Mouse (Mus musculus) testis, postnatal 10 days (tissue): ENCODE measurements at regions not wholly inside any gene's neighbourhood (a gene's known extent, or its start where the extent isn't known, plus 50 kb on each side); places are given as distances from the start of the nearest gene placed in this dataset.

Experiments
- DNase-seq: peaks from one replicate; pipeline ENCODE4 v3.0.0; 2021; ENCODE audit warnings: low spot score

DNA sequence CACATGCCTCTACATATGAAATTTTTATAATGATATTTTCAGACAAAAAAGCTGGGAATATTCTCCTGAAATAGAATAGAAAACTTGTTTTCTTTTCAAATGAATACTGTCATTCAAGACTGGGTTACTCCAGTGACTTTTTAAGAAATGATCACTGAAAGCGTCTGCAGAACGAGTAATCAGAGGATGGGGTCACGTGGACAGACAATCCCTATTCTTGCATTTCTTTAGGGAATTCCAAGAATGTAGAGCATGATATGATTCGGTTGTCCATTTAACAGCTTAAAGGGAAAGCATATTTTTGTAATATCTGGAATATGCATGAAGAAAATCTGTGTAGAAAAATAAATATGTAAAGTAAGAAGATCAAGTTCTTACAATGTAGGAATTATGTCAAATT is 65.6 kb downstream of the 4933402N22Rik start:
- DNase-seq = no peak

DNA sequence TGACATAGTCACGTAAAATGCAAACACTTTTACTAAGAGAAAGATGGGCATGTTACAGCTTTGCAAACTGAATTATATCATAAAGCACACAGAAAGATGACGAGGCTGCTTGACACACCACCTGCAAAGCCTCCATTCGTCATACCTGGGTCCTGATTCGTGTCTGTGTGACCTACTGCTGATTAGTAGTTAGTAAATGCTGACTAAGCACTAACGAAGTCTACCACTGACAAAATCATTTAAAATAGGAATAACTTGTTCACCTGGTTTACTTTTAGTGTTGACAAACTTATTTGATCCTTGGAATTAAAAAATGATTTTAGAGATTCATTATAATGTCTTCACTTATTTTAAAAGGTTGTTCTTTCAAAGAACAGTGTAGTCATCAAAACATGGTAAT is 71.3 kb downstream of the 4933402N22Rik start:
- DNase-seq = no peak

DNA sequence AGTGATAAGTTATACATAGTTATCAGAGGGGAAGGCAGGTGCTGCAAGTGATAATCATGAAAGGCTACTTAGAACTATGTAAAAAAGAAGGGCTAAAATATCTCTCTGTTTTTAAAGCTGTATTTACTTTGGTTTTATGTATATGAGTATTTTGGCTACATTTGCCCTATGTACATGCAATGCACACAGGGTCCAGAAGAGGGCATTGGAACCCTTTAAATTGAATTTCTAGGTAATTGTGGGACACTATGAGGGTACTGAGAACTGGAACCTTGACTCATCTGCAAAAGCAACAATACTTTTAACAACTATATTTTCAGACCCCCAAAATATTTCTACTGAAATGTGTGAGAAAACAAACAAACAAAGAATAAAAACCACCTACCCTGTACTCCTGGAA is 82.9 kb downstream of the 4933402N22Rik start:
- DNase-seq = no peak

GRCm38 (mm10) chr5:12006473-12006872 is 88.6 kb downstream of the 4933402N22Rik start:
- DNase-seq = no peak

DNA sequence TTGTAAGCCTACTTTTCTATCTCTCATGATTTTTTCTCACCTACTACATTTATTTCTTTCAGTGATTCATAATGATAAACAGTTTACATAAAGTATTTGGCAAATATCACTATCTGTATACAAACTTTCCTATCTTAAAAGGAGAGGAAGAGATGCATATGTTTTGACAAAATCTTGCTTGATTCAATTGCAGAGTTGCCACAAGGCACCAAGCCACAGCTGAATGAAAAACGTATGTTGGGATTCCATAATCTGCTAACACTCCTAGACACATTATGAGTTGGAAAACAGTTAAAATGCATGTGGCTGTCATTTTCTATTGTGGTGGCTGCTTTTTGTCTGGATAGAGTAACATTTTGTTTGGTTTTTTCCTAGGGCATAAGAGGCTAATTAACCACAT is 98.5 kb downstream of the 4933402N22Rik start:
- no peak for DNase-seq

- no peak for DNase-seq
Observed at GRCm38 (mm10) chr5:12020489-12020888, 102.6 kb downstream of the 4933402N22Rik start.

GRCm38 (mm10) chr5:12024705-12025383 is 107.0 kb downstream of the 4933402N22Rik start:
- no peak for DNase-seq

DNA sequence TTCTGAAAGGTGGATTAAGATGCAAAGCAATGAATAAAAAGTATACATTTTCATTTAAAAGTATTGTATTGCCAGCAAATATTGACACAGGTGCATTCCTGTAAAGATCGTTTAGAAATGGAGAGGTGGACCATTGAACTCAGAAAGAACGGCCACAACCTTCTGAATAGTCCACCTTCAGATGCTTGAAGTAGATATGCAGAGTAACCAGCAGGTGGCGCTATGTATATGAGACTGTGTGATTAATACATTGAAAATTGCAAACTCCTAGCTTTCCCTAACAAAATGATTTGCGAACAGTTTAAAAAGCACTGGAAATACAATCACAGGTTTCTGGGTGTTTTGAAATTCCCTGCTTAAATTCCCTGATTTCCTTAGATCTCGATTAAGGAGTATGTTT is 112.2 kb downstream of the 4933402N22Rik start:
- peak; percentile 69 for DNase-seq

DNA sequence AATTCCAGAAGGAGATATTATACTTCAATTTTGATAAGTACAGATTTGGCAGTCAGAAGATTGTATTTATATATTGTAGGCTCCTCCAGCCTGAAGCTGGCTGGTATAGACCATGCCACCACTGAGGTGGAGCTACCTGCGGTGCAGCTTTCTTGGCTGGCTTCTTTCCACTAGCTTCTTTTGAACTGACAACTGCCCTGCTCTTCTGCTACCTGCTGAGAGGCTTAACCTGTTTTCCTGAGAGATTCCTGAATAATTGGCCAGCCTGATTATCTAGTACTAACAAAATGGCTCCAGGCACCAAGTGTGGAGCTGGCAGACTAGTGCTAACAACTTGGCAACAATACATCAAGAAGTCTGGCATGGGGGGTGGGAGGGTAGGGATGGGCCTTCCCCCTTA is 132.0 kb downstream of the 4933402N22Rik start:
- no peak for DNase-seq

- DNase-seq = no peak
Observed at GRCm38 (mm10) chr5:12080191-12080590, 162.3 kb downstream of the 4933402N22Rik start.

- no peak for DNase-seq
Observed at GRCm38 (mm10) chr5:12093680-12094079, 175.8 kb downstream of the 4933402N22Rik start.

GRCm38 (mm10) chr5:12116587-12117354 is 198.9 kb downstream of the 4933402N22Rik start:
- no peak for DNase-seq

GRCm38 (mm10) chr5:12124935-12125334 is 207.1 kb downstream of the 4933402N22Rik start:
- no peak for DNase-seq

DNA sequence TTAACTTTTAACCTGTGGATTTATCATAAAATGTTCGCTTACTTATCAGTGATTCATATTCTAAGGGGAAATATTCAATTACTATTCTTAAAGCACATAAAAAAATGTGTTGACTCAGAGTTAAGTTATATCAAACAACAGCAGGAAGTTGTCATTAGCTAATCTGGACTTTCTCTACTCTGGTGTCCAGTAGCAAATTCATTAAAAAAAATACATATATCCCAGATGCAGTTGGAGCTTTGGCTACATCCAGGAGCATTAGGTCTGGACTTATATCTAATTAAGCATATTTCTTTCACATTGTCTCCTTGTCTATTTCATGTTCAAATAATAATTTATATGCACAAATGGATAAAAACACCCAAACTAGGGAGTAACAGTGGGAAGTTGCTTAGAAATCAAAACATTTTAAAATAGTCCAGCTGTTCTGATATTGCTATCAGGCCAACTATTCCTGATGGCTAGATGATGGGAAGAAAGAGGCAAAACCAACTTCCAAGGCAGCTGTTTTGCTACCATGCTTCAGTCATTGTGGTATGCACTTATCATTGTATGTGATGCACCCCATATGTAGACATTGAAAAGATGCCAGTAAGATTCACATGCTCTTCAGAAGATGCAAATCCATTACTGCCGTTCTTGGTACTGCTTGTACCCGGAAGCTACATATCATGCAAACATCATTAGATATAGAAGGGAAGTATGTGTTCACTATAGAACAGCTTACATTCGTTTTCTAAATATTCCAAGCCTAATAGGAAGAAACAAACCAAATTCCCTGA is 209.8 kb downstream of the 4933402N22Rik start:
- DNase-seq = no peak

DNA sequence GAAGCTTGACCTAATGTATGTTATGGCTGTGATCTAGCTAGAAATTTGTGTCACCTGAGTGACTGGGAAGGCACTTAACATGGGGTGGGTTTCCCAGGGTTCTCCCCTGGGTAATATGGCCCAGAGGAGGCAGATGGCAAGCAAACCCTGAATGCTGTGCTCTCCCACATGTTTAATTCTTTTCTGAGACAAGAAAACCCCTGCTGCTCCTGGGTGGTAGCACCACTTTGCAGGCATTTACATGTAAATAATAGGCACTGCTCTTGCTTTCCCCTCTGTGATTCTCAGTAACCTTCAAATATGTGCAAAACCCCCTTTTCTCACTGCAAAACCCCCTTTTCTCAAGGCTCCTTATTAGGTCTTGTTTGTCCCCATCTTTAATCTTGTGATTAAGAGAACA is 221.1 kb downstream of the 4933402N22Rik start:
- no peak for DNase-seq

DNA sequence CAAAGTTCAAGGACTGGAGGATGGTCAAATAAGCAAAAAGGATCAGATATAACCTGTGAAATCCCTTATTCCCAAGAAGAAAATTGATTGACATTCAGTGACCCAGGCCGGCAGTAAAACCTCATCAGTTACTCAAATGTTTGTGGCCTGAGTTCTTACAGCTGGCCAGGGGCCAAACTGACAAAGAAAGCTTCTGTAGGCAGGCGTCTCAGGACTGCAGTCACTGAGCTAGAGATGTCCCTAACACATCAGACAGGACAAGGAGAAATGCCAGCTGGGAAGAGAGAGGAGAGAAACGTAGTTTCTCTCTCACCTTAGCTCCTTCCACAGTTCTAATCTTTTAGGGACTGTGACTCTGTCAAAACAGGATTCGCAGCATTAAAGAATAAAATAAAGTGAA is 229.9 kb upstream of the Sema3d start:
- no peak for DNase-seq

- DNase-seq = no peak
Observed at GRCm38 (mm10) chr5:12154551-12155091, 228.6 kb upstream of the Sema3d start.

DNA sequence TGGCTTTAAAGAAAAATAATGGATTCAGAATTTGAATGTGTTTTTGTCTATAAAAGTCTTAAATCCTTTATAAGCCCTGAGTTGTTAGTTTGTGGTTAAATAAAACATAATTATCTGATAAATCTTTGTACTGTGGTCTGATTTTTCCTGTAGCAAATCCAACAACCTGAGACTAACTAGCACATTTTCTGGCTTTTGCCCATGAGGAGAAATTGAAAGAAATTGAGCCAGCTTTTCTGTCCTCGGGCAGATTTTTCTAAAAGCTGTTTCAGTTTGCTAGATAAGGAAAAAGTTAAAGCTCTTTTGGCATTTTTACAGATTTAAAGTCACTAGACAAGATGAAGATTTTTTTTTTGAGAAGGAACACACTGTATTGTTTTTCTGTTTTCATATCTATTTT is 191.5 kb upstream of the Sema3d start:
- DNase-seq = no peak

DNA sequence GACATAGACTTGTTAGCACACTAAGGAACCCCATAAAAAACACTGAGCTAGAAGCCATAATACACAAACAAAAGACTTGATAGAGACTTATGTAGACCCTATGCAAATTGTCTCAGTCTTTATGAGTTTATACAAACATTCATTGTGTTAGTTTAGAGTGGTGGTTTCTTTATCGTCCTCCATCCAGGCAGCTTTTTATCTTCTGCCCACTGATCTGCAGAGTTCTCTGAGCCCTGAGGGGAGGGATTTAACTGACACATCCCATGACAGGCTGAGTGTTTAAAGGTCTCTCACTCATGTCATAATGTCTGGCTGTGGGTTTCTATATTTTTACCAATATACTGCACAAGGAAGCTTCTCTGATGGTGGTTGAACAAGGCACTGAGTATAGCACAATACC is 175.7 kb upstream of the Sema3d start:
- DNase-seq = no peak

DNA sequence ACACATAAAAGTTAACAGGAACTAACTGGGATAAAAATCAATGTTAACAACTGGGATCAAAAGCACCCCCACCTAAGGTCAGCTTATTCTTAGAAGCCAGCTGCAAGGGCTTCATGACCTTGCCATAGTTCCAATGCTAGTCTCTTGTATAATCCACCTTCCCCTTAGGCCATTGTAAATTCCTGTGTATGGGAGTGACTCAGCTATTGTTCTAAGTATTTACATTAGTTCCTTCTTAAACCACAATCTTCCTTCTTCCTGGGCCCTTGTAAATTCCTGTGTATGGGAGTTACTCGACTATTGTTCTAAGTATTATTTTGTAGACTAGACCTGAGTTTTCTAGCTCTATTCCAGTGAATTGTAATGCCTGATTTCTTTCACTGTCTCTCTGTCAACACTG is 173.6 kb upstream of the Sema3d start:
- no peak for DNase-seq

GRCm38 (mm10) chr5:12213448-12213847 is 169.7 kb upstream of the Sema3d start:
- DNase-seq = no peak

GRCm38 (mm10) chr5:12219424-12220107 is 163.6 kb upstream of the Sema3d start:
- DNase-seq = no peak
